Mouse (Mus musculus) spleen, adult 2 months (tissue): ENCODE measurements around the gene Oosp3.

Experiments
- CTCF ChIP-seq: fragments of 200-500 bp; IDR thresholded peaks from 2 replicates; pipeline ENCODE4 v1.5.1; 2011; ENCODE audit warnings: mild to moderate bottlenecking, inconsistent platforms; ENCODE audit not compliant: insufficient read depth, insufficient read length, insufficient replicate concordance; ENCODE audit errors: extremely low read depth
- POLR2A ChIP-seq: fragments of 200-500 bp; IDR thresholded peaks from 2 replicates; pipeline ENCODE4 v1.6.1; 2011; ENCODE audit warnings: low read depth, low read length, inconsistent platforms

DNA sequence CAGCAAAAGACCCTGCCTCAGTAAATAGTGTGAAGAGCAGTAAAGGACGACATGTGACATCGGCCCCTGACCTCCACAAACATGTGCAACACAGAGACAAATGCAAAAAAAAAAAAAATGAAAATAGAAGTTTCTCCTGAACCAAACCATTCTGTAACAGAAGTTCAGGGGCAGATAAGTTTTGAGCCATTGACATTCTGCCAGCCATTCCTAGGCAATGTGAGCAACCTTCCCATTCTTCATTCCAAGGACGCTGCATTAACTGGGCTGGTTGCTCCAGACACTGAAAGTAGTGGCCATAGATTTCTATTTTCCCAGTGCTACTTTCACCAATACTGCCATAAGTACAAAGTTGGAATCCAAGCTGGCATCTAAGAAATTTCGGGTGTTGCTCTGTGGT lies 15.6 kb downstream of the Oosp3 start:
- no peak for TF ChIP-seq POLR2A
- no peak for TF ChIP-seq CTCF
